Mouse (Mus musculus) liver, embryonic 18 days (tissue): ENCODE data around the gene Gm15056. TPM values are rescaled to one million over a fixed set of nuclear protein-coding genes. Genes with fewer than 3 reads are reported as not detected.

Experiments
- polyA plus RNA-seq: library from polyadenylated mRNA; depleted of rRNA; stranded (reverse); fragments of >200 nt; gene quantifications from 2 replicates; pipeline ENCODE4 v1.2.3, GENCODE M21; 2012; rRNA removed

Gm15056 gene
- polyA plus RNA-seq: not detected in 2 replicates

DNA sequence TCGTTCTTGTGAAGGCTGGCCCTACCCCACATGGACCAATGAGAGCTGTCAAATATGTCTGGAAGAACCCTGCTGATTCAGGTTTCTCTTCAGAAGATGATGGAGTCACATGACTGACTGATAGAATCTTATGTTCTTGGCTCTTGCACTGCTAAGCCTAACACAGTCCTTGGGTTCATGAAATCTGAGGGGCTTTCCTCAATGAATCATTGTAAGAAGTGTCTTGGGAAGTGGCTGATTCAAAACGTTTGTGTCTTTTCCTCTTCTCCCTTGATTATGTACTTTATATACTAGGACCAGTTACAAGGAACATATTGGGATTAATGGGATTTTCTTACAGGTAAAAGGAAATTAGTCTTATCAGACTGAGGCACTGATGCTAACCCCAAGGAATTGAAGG lies at the start of gene Gm15056:
Gene Gm15056, minus strand, starts transcription at position 101 of the 400 bp plus-strand sequence.

DNA sequence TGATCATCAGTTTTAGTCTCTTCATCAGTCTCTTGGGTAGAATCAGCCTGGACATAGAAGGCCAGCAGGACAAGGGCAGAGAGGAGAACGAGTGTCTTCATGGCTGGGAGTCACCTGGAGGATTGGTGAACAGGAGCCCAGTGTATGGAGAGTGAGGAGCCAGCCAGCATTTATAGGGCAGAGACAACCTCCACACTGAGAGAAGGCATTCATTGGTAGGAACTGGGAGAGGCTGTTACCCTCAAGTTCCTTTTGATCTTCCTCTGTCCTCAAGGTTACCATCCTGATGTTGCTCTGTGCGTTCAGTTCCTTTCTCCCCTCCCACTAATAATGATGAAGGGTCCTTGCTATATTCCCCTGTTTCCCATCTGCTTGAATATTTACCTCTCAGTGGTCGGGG lies 42.2 kb upstream of the Gm15056 start, which contains the start of gene AY761185:
Gene AY761185, minus strand, starts transcription at position 101 of the 400 bp plus-strand sequence.

DNA sequence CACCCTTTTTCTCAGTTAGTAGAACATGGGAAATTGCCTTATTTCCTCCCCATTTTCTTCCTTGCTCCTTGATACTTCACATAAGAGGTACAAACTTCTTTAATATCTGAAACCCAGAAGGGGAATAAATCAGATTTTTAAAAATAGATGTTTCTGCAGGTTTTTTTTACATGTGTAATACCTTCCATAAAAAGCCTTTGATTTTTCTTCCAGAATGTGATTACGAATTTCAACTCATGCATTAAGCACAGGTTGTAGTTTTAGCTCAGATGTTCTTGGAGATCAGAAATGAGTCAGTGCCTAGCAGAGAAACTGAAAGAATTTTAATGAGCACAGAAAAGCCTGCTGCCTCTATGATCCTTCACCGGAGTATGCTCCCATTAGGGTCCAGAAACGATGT lies 19.5 kb upstream of the Gm15056 start, which contains the start of gene Gm6040:
Gene Gm6040, minus strand, starts transcription at position 101 of the 400 bp plus-strand sequence.

DNA sequence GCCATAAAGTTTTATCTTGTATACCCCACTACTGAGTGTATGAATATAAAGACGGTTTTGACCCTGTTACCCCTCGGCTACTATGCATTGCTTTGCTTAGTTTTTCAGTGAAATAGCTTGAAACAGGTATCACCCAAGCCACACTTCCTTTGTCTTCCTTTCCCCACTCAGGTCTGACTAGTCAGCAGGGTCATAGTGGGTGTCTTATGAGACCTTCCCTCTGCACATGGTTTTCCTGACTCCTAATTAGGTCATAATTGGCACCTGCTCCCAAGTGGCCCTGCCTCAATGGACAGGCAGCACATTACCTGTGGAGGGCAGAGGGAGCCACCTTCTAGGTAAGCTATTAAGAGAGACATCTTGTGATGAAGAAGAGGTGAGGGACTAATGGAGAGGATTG lies 10.1 kb downstream of the Gm15056 start, which contains the start of gene Defb33:
Gene Defb33, plus strand, starts transcription at position 301 of the 400 bp plus-strand sequence.

Other genes with a start within 250 kb of the Gm15056 start
- gene Defb33, start 10.0 kb downstream of the Gm15056 start, polyA plus RNA-seq: not detected in 2 replicates
- gene Gm6040, start 19.4 kb upstream of the Gm15056 start, polyA plus RNA-seq: not detected in 2 replicates
- not detected in 2 replicates for gene AY761185, start 42.1 kb upstream of the Gm15056 start, polyA plus RNA-seq
- gene Defa21, start 122.9 kb upstream of the Gm15056 start, polyA plus RNA-seq: not detected in 2 replicates
- not detected in 2 replicates for gene Defa23, start 152.4 kb upstream of the Gm15056 start, polyA plus RNA-seq
- gene Defa35, start 162.4 kb upstream of the Gm15056 start, polyA plus RNA-seq: not detected in 2 replicates
- gene Defa25, start 181.8 kb upstream of the Gm15056 start, polyA plus RNA-seq: not detected in 2 replicates
- not detected in 2 replicates for gene Gm14851, start 193.4 kb upstream of the Gm15056 start, polyA plus RNA-seq
- not detected in 2 replicates for gene Defa30, start 232.0 kb upstream of the Gm15056 start, polyA plus RNA-seq